Mouse (Mus musculus): ENCODE measurements around the gene Hjurp.

DNA sequence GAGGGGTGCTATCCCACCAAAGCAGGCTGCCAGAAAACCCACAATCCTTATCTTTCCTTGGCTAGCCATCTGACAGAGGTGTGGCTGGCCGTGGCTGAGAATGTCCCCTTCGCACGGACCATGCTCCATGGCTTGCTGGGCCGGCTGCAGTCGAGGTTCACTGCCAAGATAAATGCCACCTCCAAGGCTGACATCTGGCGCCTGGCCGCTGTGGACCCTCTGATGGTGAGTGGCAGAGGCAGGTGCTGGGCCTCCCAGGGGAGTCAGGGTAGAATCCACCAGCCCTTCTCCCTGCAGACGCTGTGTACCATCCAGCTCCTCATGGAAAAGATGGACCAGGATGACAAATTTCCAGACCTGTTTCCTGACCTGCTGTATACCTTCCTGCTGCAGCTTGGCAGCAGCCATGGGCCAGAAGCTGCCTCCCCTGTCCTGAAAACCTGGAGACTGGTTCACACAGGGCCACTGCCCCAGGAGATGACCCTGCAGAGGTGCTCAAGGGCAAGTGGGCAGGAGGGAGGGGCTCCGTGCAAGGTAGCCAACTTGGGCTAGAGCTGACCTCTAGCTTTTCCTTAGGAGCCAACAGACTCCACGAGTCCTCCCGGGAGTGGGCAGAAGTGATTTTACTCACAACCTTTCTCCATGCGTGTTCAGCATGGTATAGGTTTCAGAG is 22.5 kb downstream of the Hjurp start:
- TF ChIP-seq GATA1 (IDR thresholded peaks at IDR 0.05; ENCODE audit: low read depth, low read length) (no peak), CHD1 (IDR thresholded peaks at IDR 0.05; ENCODE audit: low read depth, low read length) (no peak), CTCF (IDR thresholded peaks at IDR 0.05 in 2 of 3, conservative IDR thresholded peaks at IDR 0.05 in 1 of 3; ENCODE audit: control insufficient read depth in 1 of 3, insufficient read depth in 1 of 3, low read depth in 2 of 3, low read length in 3 of 3, poor library complexity in 1 of 3, severe bottlenecking in 1 of 3) (no peak), POLR2A (IDR thresholded peaks at IDR 0.05; ENCODE audit: control insufficient read depth in 1 of 2, insufficient read depth in 1 of 2, low read depth in 1 of 2, low read length in 2 of 2, poor library complexity in 1 of 2) (no peak), ZMIZ1 (IDR thresholded peaks at IDR 0.05; ENCODE audit: low read depth, low read length) (no peak), EP300 (IDR thresholded peaks at IDR 0.05; ENCODE audit: low read depth in 1 of 2, low read length in 2 of 2) (no peak), UBTF (IDR thresholded peaks at IDR 0.05; ENCODE audit: borderline replicate concordance, insufficient read depth, low read depth, low read length) (no peak), USF1 (IDR thresholded peaks at IDR 0.05; ENCODE audit: low read depth, low read length) (no peak), POLR2AphosphoS5 (IDR thresholded peaks at IDR 0.05; ENCODE audit: borderline replicate concordance, low read depth, low read length) (no peak), MAZ (IDR thresholded peaks at IDR 0.05; ENCODE audit: low read depth, low read length) (no peak), NELFE (IDR thresholded peaks at IDR 0.05; ENCODE audit: low read depth, low read length) (no peak), MAFK (IDR thresholded peaks at IDR 0.05; ENCODE audit: borderline replicate concordance, low read depth, low read length) (no peak)
